Mouse (Mus musculus): ENCODE results near the gene Ccnd2.

Gene Ccnd2

GRCm38 (mm10) chr6:127152106-127152951 is at the start of gene Ccnd2:
Gene Ccnd2 (minus strand): TSS chr6:127152193.
- CTCF ChIA-PET, result interaction anchor here in 3 of 4 experiments (0.7 to 0.9 kb wide), 3 partner anchors 37 to 663 kb away, joined by 3 to 5 read pairs (median 4); partner anchors contain the start of gene Parp11 (in 1 of the 3)
- POLR2A ChIA-PET, result interaction anchor here in 3 of 4 experiments (0.5 to 1.6 kb wide), 6 partner anchors 10 to 1106 kb away, joined by 3 to 8 read pairs (median 5); no protein-coding TSS in a partner anchor

GRCm38 (mm10) chr6:127196985-127197384 is 45.0 kb upstream of the Ccnd2 start:
- CTCF ChIA-PET, result no interaction called here

GRCm38 (mm10) chr6:127181296-127181695 is 29.3 kb upstream of the Ccnd2 start:
- ChIA-PET CTCF (interaction anchor here in 1 of 4 experiments (0.8 kb wide), 1 partner anchor 39 kb away, joined by 3 read pairs; no protein-coding TSS in a partner anchor), POLR2A (interaction anchor here in 1 of 4 experiments (0.7 kb wide), 1 partner anchor 397 kb away, joined by 4 read pairs; no protein-coding TSS in a partner anchor)

More at GRCm38 (mm10) chr6:127196985-127197384, 45.0 kb upstream of the Ccnd2 start:
- POLR2A ChIA-PET, result interaction anchor here in 1 of 4 experiments (0.5 kb wide), 1 partner anchor 119 kb away, joined by 3 read pairs; no protein-coding TSS in a partner anchor

GRCm38 (mm10) chr6:127179056-127179759 is 27.2 kb upstream of the Ccnd2 start:
- POLR2A ChIA-PET, result interaction anchor here in 1 of 4 experiments (0.7 kb wide), 1 partner anchor 257 kb away, joined by 3 read pairs; no protein-coding TSS in a partner anchor
- CTCF ChIA-PET, result interaction anchor here in 1 of 4 experiments (0.7 kb wide), 1 partner anchor 9 kb away, joined by 3 read pairs; no protein-coding TSS in a partner anchor

- ChIA-PET CTCF (no interaction called here), POLR2A (no interaction called here)
Measured at GRCm38 (mm10) chr6:127177962-127178361, 26.0 kb upstream of the Ccnd2 start.

GRCm38 (mm10) chr6:127177441-127177840 is 25.4 kb upstream of the Ccnd2 start:
- ChIA-PET CTCF (no interaction called here), POLR2A (no interaction called here)

- ChIA-PET CTCF (no interaction called here), POLR2A (no interaction called here)
Measured at GRCm38 (mm10) chr6:127172461-127172860, 20.5 kb upstream of the Ccnd2 start.

- POLR2A ChIA-PET, result interaction anchor here in 1 of 4 experiments (0.6 kb wide), 1 partner anchor 95 kb away, joined by 3 read pairs; no protein-coding TSS in a partner anchor
- CTCF ChIA-PET, result interaction anchor here in 1 of 4 experiments (0.6 kb wide), 1 partner anchor 8 kb away, joined by 3 read pairs; no protein-coding TSS in a partner anchor
Measured at GRCm38 (mm10) chr6:127170734-127171133, 18.7 kb upstream of the Ccnd2 start.

GRCm38 (mm10) chr6:127165663-127166062 is 13.7 kb upstream of the Ccnd2 start:
- CTCF ChIA-PET, result interaction anchor here in 1 of 4 experiments (1.0 kb wide), 1 partner anchor 23 kb away, joined by 4 read pairs; no protein-coding TSS in a partner anchor
- POLR2A ChIA-PET, result no interaction called here

GRCm38 (mm10) chr6:127162842-127163241 is 10.8 kb upstream of the Ccnd2 start:
- ChIA-PET CTCF (no interaction called here), POLR2A (interaction anchor here in 1 of 4 experiments (0.7 kb wide), 1 partner anchor 11 kb away, joined by 3 read pairs; no protein-coding TSS in a partner anchor)

GRCm38 (mm10) chr6:127157321-127157720 is 5.3 kb upstream of the Ccnd2 start:
- ChIA-PET POLR2A (interaction anchor here in 1 of 4 experiments (0.6 to 0.7 kb wide), 2 partner anchors 76 to 172 kb away, joined by 4 to 5 read pairs; no protein-coding TSS in a partner anchor), CTCF (interaction anchor here in 2 of 4 experiments (0.7 kb wide), 2 partner anchors 11 to 871 kb away, joined by 3 to 5 read pairs; no protein-coding TSS in a partner anchor)

GRCm38 (mm10) chr6:127155468-127155867 is 3.5 kb upstream of the Ccnd2 start:
- POLR2A ChIA-PET, result no interaction called here
- CTCF ChIA-PET, result interaction anchor here in 1 of 4 experiments (1.0 to 1.5 kb wide), 2 partner anchors 11 to 114 kb away, joined by 3 to 4 read pairs; no protein-coding TSS in a partner anchor

- POLR2A ChIA-PET, result interaction anchor here in 2 of 4 experiments (0.6 to 0.7 kb wide), 3 partner anchors 48 to 1439 kb away, joined by 3 to 5 read pairs (median 3); no protein-coding TSS in a partner anchor
- CTCF ChIA-PET, result interaction anchor here in 1 of 4 experiments (1.5 kb wide), 1 partner anchor 115 kb away, joined by 4 read pairs; no protein-coding TSS in a partner anchor
Measured at GRCm38 (mm10) chr6:127154708-127155268, 2.8 kb upstream of the Ccnd2 start.

GRCm38 (mm10) chr6:127153972-127154707 is 2.1 kb upstream of the Ccnd2 start:
- ChIA-PET POLR2A (interaction anchor here in 2 of 4 experiments (0.6 to 1.6 kb wide), 6 partner anchors 11 to 1438 kb away, joined by 3 to 6 read pairs (median 4); no protein-coding TSS in a partner anchor), CTCF (interaction anchor here in 2 of 4 experiments (0.7 to 1.5 kb wide), 2 partner anchors 116 to 381 kb away, joined by 3 to 4 read pairs; no protein-coding TSS in a partner anchor)

- ChIA-PET CTCF (interaction anchor here in 1 of 4 experiments (0.9 kb wide), 1 partner anchor 38 kb away, joined by 4 read pairs; no protein-coding TSS in a partner anchor), POLR2A (interaction anchor here in 2 of 4 experiments (0.5 to 1.6 kb wide), 7 partner anchors 11 to 967 kb away, joined by 3 to 8 read pairs (median 5); no protein-coding TSS in a partner anchor)
Measured at GRCm38 (mm10) chr6:127153296-127153800, 1.4 kb upstream of the Ccnd2 start.

GRCm38 (mm10) chr6:127151565-127152105 is 358 bp downstream of the Ccnd2 start:
- ChIA-PET POLR2A (interaction anchor here (0.5 to 1.0 kb wide), 4 partner anchors 10 to 153 kb away, joined by 3 to 4 read pairs (median 4); partner anchors contain the start of gene Tigar (in 1 of the 4)), CTCF (interaction anchor here in 2 of 4 experiments (0.6 to 1.2 kb wide), 2 partner anchors 9 to 1844 kb away, joined by 3 to 7 read pairs; no protein-coding TSS in a partner anchor)

Data from embryonic stem cell, embryonic (primary cell).